ENCODE assay signal across 8 mouse cellular contexts in genomic region chr11:76406702-76407583, GRCm38 (mm10). TPM values are rescaled to one million over a fixed set of nuclear protein-coding genes. Genes with fewer than 3 reads are reported as not detected.
DNase-seq lines count a peak whose midpoint lies in the region; ATAC-seq and TF ChIP-seq lines count a peak whose summit lies in the region.

Timm22 (plus strand) TSS chr11:76406952.

- no peaks in the 10 kb centered on the region for H3K27me3 ChIP-seq in kidney, embryonic 14.5 days (ENCODE audit: control insufficient read depth, insufficient read depth, low read length)
- H3K27me3 ChIP-seq in limb, embryonic 15.5 days = no peaks in the 10 kb centered on the region

- peak; percentile 85 for TF ChIP-seq CTCF in bone marrow macrophage, adult 2 months (IDR thresholded peaks at IDR 0.05; ENCODE audit: low read depth, low read length)
- TF ChIP-seq CTCF in embryonic fibroblast, embryonic 13.5 days (IDR thresholded peaks at IDR 0.05; ENCODE audit: borderline replicate concordance, insufficient read depth, low read length) = peak; percentile 97

- peak; percentile 99 for DNase-seq in A20 (ENCODE audit: low read depth, low spot score)
- DNase-seq in heart, adult 9 months (ENCODE audit: low spot score in 2 of 2) = peak; percentile 95 to 97
- DNase-seq in monocyte, adult 2 months (ENCODE audit: low read depth in 1 of 2, low spot score in 2 of 2) = peak; percentile 90 to 93
- peak; percentile 96 for DNase-seq in spleen, postnatal 36 days (ENCODE audit: low spot score in 2 of 2)

- H3K4me3 ChIP-seq in bone marrow macrophage, adult 2 months (ENCODE audit: insufficient read depth, low read length) = peak within 1 kb of the TSS; percentile 98
- peak within 1 kb of the TSS; percentile 89 for H3K4me3 ChIP-seq in embryonic fibroblast, embryonic 13.5 days (ENCODE audit: insufficient read depth, low read length)
- H3K4me3 ChIP-seq in kidney, embryonic 14.5 days (ENCODE audit: low read length) = peak within 1 kb of the TSS; percentile 91
- H3K4me3 ChIP-seq in limb, embryonic 15.5 days = peak within 1 kb of the TSS; percentile 66

- peak within 1 kb of the TSS; percentile 86 for H3K27ac ChIP-seq in bone marrow macrophage, adult 2 months (ENCODE audit: insufficient read depth, low read depth, low read length)
- H3K27ac ChIP-seq in embryonic fibroblast, embryonic 13.5 days (ENCODE audit: insufficient read depth, low read length) = peak within 1 kb of the TSS; percentile 47
- peak within 1 kb of the TSS; percentile 13; the same call in 1 of the 2 replicates for H3K27ac ChIP-seq in kidney, embryonic 14.5 days (ENCODE audit: low read depth, low read length)
- H3K27ac ChIP-seq in limb, embryonic 15.5 days = peak within 1 kb of the TSS; percentile 89

- peak within 1 kb of the TSS; percentile 90 for H3K9ac ChIP-seq in kidney, embryonic 14.5 days (ENCODE audit: low read depth, low read length)
- H3K9ac ChIP-seq in limb, embryonic 15.5 days = peak within 1 kb of the TSS; percentile 83

- WGBS in kidney, embryonic 14.5 days = under 1% methylated on average over 46 of the region's 46 CpGs
- WGBS in limb, embryonic 15.5 days = under 1% methylated on average over 46 of the region's 46 CpGs

- peak; percentile 96 for ATAC-seq in kidney, embryonic 14.5 days (ENCODE audit: low FRiP score, low TSS enrichment)
- ATAC-seq in limb, embryonic 15.5 days (ENCODE audit: insufficient number of reproducible peaks, low FRiP score, low TSS enrichment, low read depth) = peak; percentile 95

- no peaks in the 10 kb centered on the region for H3K9me3 ChIP-seq in kidney, embryonic 14.5 days (ENCODE audit: control insufficient read depth, low read length)
- no peaks in the 10 kb centered on the region for H3K9me3 ChIP-seq in limb, embryonic 15.5 days

- H3K36me3 ChIP-seq in kidney, embryonic 14.5 days (ENCODE audit: control insufficient read depth, insufficient read depth, low read length) = peaks cover 11% of the 10 kb centered on the region
- peaks cover 21% of the 10 kb centered on the region for H3K36me3 ChIP-seq in limb, embryonic 15.5 days

- H3K4me2 ChIP-seq in kidney, embryonic 14.5 days (replicated peaks; ENCODE audit: low read depth, low read length) = peak within 1 kb of the TSS; percentile 69
- H3K4me2 ChIP-seq in limb, embryonic 15.5 days = peak within 1 kb of the TSS; percentile 68

- H3K4me1 ChIP-seq in bone marrow macrophage, adult 2 months (ENCODE audit: control insufficient read depth, insufficient read depth, low read length) = peaks cover 2% of the 10 kb centered on the region; the same call in 1 of the 2 replicates
- H3K4me1 ChIP-seq in embryonic fibroblast, embryonic 13.5 days (ENCODE audit: control insufficient read depth, insufficient read depth, low read length) = no peaks in the 10 kb centered on the region
- peaks cover 5% of the 10 kb centered on the region; the same call in 1 of the 2 replicates for H3K4me1 ChIP-seq in kidney, embryonic 14.5 days (ENCODE audit: control insufficient read depth, insufficient read depth, low read length)
- peaks cover 18% of the 10 kb centered on the region; the same call in 1 of the 2 replicates for H3K4me1 ChIP-seq in limb, embryonic 15.5 days

- TF ChIP-seq POLR2A in bone marrow macrophage, adult 2 months (IDR thresholded peaks at IDR 0.05; ENCODE audit: borderline replicate concordance, low read depth, low read length) = no peak
- peak; percentile 81 for TF ChIP-seq POLR2A in embryonic fibroblast, embryonic 13.5 days (IDR thresholded peaks at IDR 0.05; ENCODE audit: low read depth, low read length)

RNA-seq across cellular contexts. Expression of gene Timm22, which starts in this region (rescaled TPM):
- 15.1 and 15.5 TPM in 2 replicates for polyA plus RNA-seq in bone marrow macrophage, adult 2 months (2012; ENCODE audit: insufficient read depth, insufficient read length, missing spikeins)
- polyA plus RNA-seq in embryonic fibroblast, embryonic 13.5 days (2011; ENCODE audit: insufficient read length, low read depth, missing spikeins) = 28.2 and 35.5 TPM in 2 replicates
- 113 and 139 TPM in 2 replicates for polyA plus RNA-seq in kidney, embryonic 14.5 days (2014; fragmentation: Nextera tagmentation; extraction: Ambion mirVana)
- 101 and 107 TPM in 2 replicates for polyA plus RNA-seq in limb, embryonic 15.5 days (2015; fragmentation: Nextera tagmentation; extraction: Ambion mirVana)

Comparison
In these comparisons a context has a peak if more than half of its experiments do, and no peak if none do; other contexts are left out.
1. Peak in every context shown above with its lines: DNase-seq, ATAC-seq, H3K4me3 ChIP-seq and H3K27ac ChIP-seq.
2. H3K27ac ChIP-seq: peak in every context shown above with its lines; median percentile 89 in limb, embryonic 15.5 days; 86 in bone marrow macrophage, adult 2 months; 47 in embryonic fibroblast, embryonic 13.5 days; 13 in kidney, embryonic 14.5 days.